In the genomic region with DNA sequence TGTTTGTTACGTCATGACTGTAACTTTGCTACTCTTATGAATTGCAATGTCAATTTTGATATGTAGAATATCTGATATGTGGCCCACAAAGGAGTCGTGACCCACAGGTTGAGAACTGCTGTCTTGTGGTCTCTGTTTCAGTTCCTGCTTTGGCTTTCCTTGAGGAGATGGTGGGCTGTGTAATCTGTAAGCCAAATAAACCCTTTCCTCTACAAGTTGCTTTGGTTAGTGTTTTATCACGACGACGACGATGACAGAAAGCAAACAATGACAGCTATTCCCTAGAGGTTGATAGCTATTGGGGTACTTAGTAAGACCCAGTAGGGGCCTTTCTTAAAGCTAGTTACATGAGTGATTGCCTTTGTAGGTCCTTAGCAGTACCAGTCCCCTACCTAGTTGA, we compare ENCODE assay signal across 20 mouse cellular contexts. TPM values are rescaled to one million over a fixed set of nuclear protein-coding genes. Genes with fewer than 3 reads are reported as not detected.
"Had no signal": no experiment of that assay in that cellular context is flagged by ENCODE, and none has a peak within 500 bp of the region (broad histone marks: within the 10 kb centered on the region; RNA-seq: fewer than 3 reads in every experiment).

No protein-coding gene starts in this region.

- H3K9me3 ChIP-seq: limb, embryonic 10.5 days; limb, embryonic 13.5 days; liver, embryonic 12.5 days; liver, embryonic 15.5 days; lung, embryonic 15.5 days; midbrain, embryonic 10.5 days; midbrain, embryonic 13.5 days; neural tube, embryonic 13.5 days; stomach, embryonic 15.5 days had no signal

- DNase-seq: layer of hippocampus, adult 9-11 months; lung, adult 18-20 months; retina, postnatal 1 day; right cerebral cortex, postnatal 25 days; spleen, adult 18-20 months; thymus, postnatal 25 days had no signal

- H3K4me2 ChIP-seq: limb, embryonic 13.5 days; liver, embryonic 12.5 days; liver, embryonic 15.5 days; lung, embryonic 15.5 days; midbrain, embryonic 13.5 days; neural tube, embryonic 13.5 days; stomach, embryonic 15.5 days had no signal

- H3K9ac ChIP-seq: limb, embryonic 13.5 days; liver, embryonic 12.5 days; liver, embryonic 15.5 days; lung, embryonic 15.5 days; midbrain, embryonic 13.5 days; neural tube, embryonic 13.5 days; stomach, embryonic 15.5 days had no signal

- ATAC-seq: liver, embryonic 12.5 days; midbrain, embryonic 13.5 days; midbrain, embryonic 16.5 days had no signal

- H3K4me1 ChIP-seq: limb, embryonic 10.5 days; liver, embryonic 12.5 days; liver, embryonic 15.5 days; lung, embryonic 15.5 days; megakaryocyte, embryonic 14.5 days; midbrain, embryonic 10.5 days; midbrain, embryonic 13.5 days; neural tube, embryonic 13.5 days; stomach, embryonic 15.5 days had no signal

- H3K4me3 ChIP-seq: limb, embryonic 10.5 days; limb, embryonic 13.5 days; liver, embryonic 12.5 days; liver, embryonic 15.5 days; lung, embryonic 15.5 days; megakaryocyte, embryonic 14.5 days; midbrain, embryonic 10.5 days; midbrain, embryonic 13.5 days; myocyte; neural tube, embryonic 13.5 days; stomach, embryonic 15.5 days had no signal

- H3K36me3 ChIP-seq: limb, embryonic 10.5 days; limb, embryonic 13.5 days; liver, embryonic 12.5 days; liver, embryonic 15.5 days; lung, embryonic 15.5 days; midbrain, embryonic 10.5 days; midbrain, embryonic 13.5 days; neural tube, embryonic 13.5 days; stomach, embryonic 15.5 days had no signal

- H3K27ac ChIP-seq: limb, embryonic 10.5 days; limb, embryonic 13.5 days; liver, embryonic 12.5 days; liver, embryonic 15.5 days; lung, embryonic 15.5 days; midbrain, embryonic 10.5 days; midbrain, embryonic 13.5 days; neural tube, embryonic 13.5 days; stomach, embryonic 15.5 days had no signal

- H3K27me3 ChIP-seq: limb, embryonic 13.5 days; liver, embryonic 12.5 days; liver, embryonic 15.5 days; lung, embryonic 15.5 days; megakaryocyte, embryonic 14.5 days; midbrain, embryonic 13.5 days; neural tube, embryonic 13.5 days; stomach, embryonic 15.5 days had no signal

RNA-seq across cellular contexts. Expression of a gene that starts 4.5 kb away (rescaled TPM):
- total RNA-seq: monocyte, adult 5-6 weeks; neutrophil, adult 5-6 weeks had no signal
- polyA plus RNA-seq: myocyte had no signal
